Mouse (Mus musculus) urinary bladder, postnatal 10 days (tissue): Measurements from ENCODE around the gene Perm1.

Experiments used
- DNase-seq: peaks from one replicate; pipeline ENCODE4 v3.0.0; 2022; ENCODE audit warnings: low spot score

The Perm1 gene

GRCm38 (mm10) chr4:156215649-156216048, at the start of gene Perm1:
TSS of gene Perm1 (plus strand) at chr4:156215868.
- DNase-seq: no peak

GRCm38 (mm10) chr4:156166477-156166876, 49.2 kb upstream of the Perm1 start:
- DNase-seq: no peak

- DNase-seq: no peak
Measured at GRCm38 (mm10) chr4:156168611-156169010, 47.1 kb upstream of the Perm1 start.

- no peak for DNase-seq
Measured at GRCm38 (mm10) chr4:156169129-156169528, 46.5 kb upstream of the Perm1 start.

GRCm38 (mm10) chr4:156171828-156172227, 43.8 kb upstream of the Perm1 start:
- DNase-seq: no peak

GRCm38 (mm10) chr4:156177630-156178029, 38.0 kb upstream of the Perm1 start:
- DNase-seq: no peak

GRCm38 (mm10) chr4:156183747-156184146, 31.9 kb upstream of the Perm1 start:
- no peak for DNase-seq

GRCm38 (mm10) chr4:156184291-156184954, 31.2 kb upstream of the Perm1 start:
- no peak for DNase-seq

- DNase-seq: no peak
Measured at GRCm38 (mm10) chr4:156185456-156185949, 30.2 kb upstream of the Perm1 start.

GRCm38 (mm10) chr4:156185950-156186850, 29.5 kb upstream of the Perm1 start:
- no peak for DNase-seq

- DNase-seq: no peak
Measured at GRCm38 (mm10) chr4:156188162-156188810, 27.4 kb upstream of the Perm1 start.

- DNase-seq: no peak
Measured at GRCm38 (mm10) chr4:156188811-156189323, 26.8 kb upstream of the Perm1 start.

- no peak for DNase-seq
Measured at GRCm38 (mm10) chr4:156192421-156193199, 23.1 kb upstream of the Perm1 start.

GRCm38 (mm10) chr4:156193200-156193590, 22.5 kb upstream of the Perm1 start:
- no peak for DNase-seq

- DNase-seq: no peak
Measured at GRCm38 (mm10) chr4:156193906-156194305, 21.8 kb upstream of the Perm1 start.

- no peak for DNase-seq
Measured at GRCm38 (mm10) chr4:156194346-156194745, 21.3 kb upstream of the Perm1 start.

- DNase-seq: no peak
Measured at GRCm38 (mm10) chr4:156195927-156196870, 19.5 kb upstream of the Perm1 start.

- no peak for DNase-seq
Measured at GRCm38 (mm10) chr4:156197131-156197828, 18.4 kb upstream of the Perm1 start, which contains the start of gene Agrn. TSS of gene Agrn (minus strand) at chr4:156197488.

GRCm38 (mm10) chr4:156197829-156198205, 17.9 kb upstream of the Perm1 start:
- DNase-seq: peak; percentile 81
